Comparison of ENCODE assay signal across 9 mouse cellular contexts in genomic region chr10:66928211-66928990, GRCm38 (mm10).
DNase-seq lines count a peak whose midpoint lies in the region; ATAC-seq and TF ChIP-seq lines count a peak whose summit lies in the region.
"Had no signal": no experiment of that assay in that cellular context is flagged by ENCODE, and none has a peak within 500 bp of the region (broad histone marks: within the 10 kb centered on the region; RNA-seq: fewer than 3 reads in every experiment).

No protein-coding gene starts in this region.

- no peak overlapping the region for H3K4me2 ChIP-seq in limb, embryonic 14.5 days (replicated peaks; ENCODE audit: low read depth, low read length, severe bottlenecking)
- no peak overlapping the region for H3K4me2 ChIP-seq in liver, embryonic 13.5 days
- no peak overlapping the region for H3K4me2 ChIP-seq in stomach, embryonic 14.5 days (replicated peaks; ENCODE audit: low read depth, low read length)

- no peak for TF ChIP-seq CTCF in brain, embryonic 14.5 days (IDR thresholded peaks at IDR 0.05; ENCODE audit: borderline replicate concordance, extremely low read depth, insufficient read depth, insufficient read length)

- no peak overlapping the region for H3K27ac ChIP-seq in limb, embryonic 14.5 days (replicated peaks; ENCODE audit: low read depth, low read length)
- no peak overlapping the region for H3K27ac ChIP-seq in limb, embryonic 10.5 days
- no peak overlapping the region; the same call in 1 of the 2 replicates for H3K27ac ChIP-seq in liver, embryonic 13.5 days
- H3K27ac ChIP-seq in stomach, embryonic 14.5 days (ENCODE audit: low read length), result no peak overlapping the region
- H3K27ac ChIP-seq: heart, adult 2 months had no signal

- no peak overlapping the region for H3K4me3 ChIP-seq in limb, embryonic 14.5 days (replicated peaks; ENCODE audit: low read length)
- no peak overlapping the region for H3K4me3 ChIP-seq in limb, embryonic 10.5 days
- no peak overlapping the region for H3K4me3 ChIP-seq in liver, embryonic 13.5 days (replicated peaks)
- H3K4me3 ChIP-seq in stomach, embryonic 14.5 days (ENCODE audit: low read depth, low read length), result no peak overlapping the region
- H3K4me3 ChIP-seq: heart, adult 2 months had no signal

- H3K27me3 ChIP-seq in limb, embryonic 14.5 days (ENCODE audit: control insufficient read depth, insufficient read depth, low read length), result no peaks in the 10 kb centered on the region
- no peaks in the 10 kb centered on the region for H3K27me3 ChIP-seq in limb, embryonic 10.5 days (ENCODE audit: low read depth, poor library complexity, severe bottlenecking)
- no peaks in the 10 kb centered on the region for H3K27me3 ChIP-seq in liver, embryonic 13.5 days
- no peaks in the 10 kb centered on the region for H3K27me3 ChIP-seq in stomach, embryonic 14.5 days (ENCODE audit: control insufficient read depth, insufficient read depth, low read length)

- no peaks in the 10 kb centered on the region for H3K9me3 ChIP-seq in limb, embryonic 14.5 days (ENCODE audit: control insufficient read depth, low read length)
- no peaks in the 10 kb centered on the region for H3K9me3 ChIP-seq in limb, embryonic 10.5 days (replicated peaks)
- no peaks in the 10 kb centered on the region for H3K9me3 ChIP-seq in liver, embryonic 13.5 days (replicated peaks)
- no peaks in the 10 kb centered on the region for H3K9me3 ChIP-seq in stomach, embryonic 14.5 days (ENCODE audit: control insufficient read depth, low read depth, low read length)

- no peaks in the 10 kb centered on the region for H3K36me3 ChIP-seq in limb, embryonic 14.5 days (ENCODE audit: control insufficient read depth, insufficient read depth, low read length)
- no peaks in the 10 kb centered on the region for H3K36me3 ChIP-seq in limb, embryonic 10.5 days
- no peaks in the 10 kb centered on the region for H3K36me3 ChIP-seq in liver, embryonic 13.5 days
- no peaks in the 10 kb centered on the region for H3K36me3 ChIP-seq in stomach, embryonic 14.5 days (ENCODE audit: control insufficient read depth, insufficient read depth, low read length)

- no peak for DNase-seq in limb, embryonic 14.5 days (ENCODE audit: low spot score)
- DNase-seq in limb, embryonic 10.5 days (ENCODE audit: low spot score), result no peak
- DNase-seq in brain, embryonic 14.5 days (ENCODE audit: low read depth), result peak; percentile 39
- DNase-seq in liver, embryonic 13.5 days, result no peak
- DNase-seq in thymus, postnatal 4 days, result no peak
- DNase-seq in cerebellum, adult 9-10 months, result no peak
- no peak for DNase-seq in cerebellum, adult 8-10 months

- WGBS in limb, embryonic 14.5 days, result 51% methylated on average over 6 of the region's 6 CpGs
- WGBS in limb, embryonic 10.5 days, result 79% methylated on average over 6 of the region's 6 CpGs
- 45% methylated on average over 6 of the region's 6 CpGs for WGBS in liver, embryonic 13.5 days (ENCODE audit: insufficient replicate concordance)
- WGBS in stomach, embryonic 14.5 days, result 51% methylated on average over 6 of the region's 6 CpGs

- peaks cover 5% of the 10 kb centered on the region; the same call in 1 of the 2 replicates for H3K4me1 ChIP-seq in limb, embryonic 14.5 days (ENCODE audit: control insufficient read depth, insufficient read depth, low read length)
- H3K4me1 ChIP-seq in limb, embryonic 10.5 days, result peaks cover 10% of the 10 kb centered on the region
- H3K4me1 ChIP-seq in liver, embryonic 13.5 days (replicated peaks), result peaks cover 9% of the 10 kb centered on the region
- H3K4me1 ChIP-seq in stomach, embryonic 14.5 days (ENCODE audit: control insufficient read depth, insufficient read depth, low read length), result no peaks in the 10 kb centered on the region

- H3K9ac ChIP-seq in limb, embryonic 14.5 days (ENCODE audit: low read depth, low read length, severe bottlenecking), result no peak overlapping the region
- no peak overlapping the region for H3K9ac ChIP-seq in liver, embryonic 13.5 days
- H3K9ac ChIP-seq in stomach, embryonic 14.5 days (replicated peaks; ENCODE audit: low read depth, low read length), result no peak overlapping the region

- TF ChIP-seq POLR2A in limb, embryonic 14.5 days (IDR thresholded peaks at IDR 0.05; ENCODE audit: borderline replicate concordance, extremely low read depth, insufficient read depth, insufficient read length), result no peak
- no peak for TF ChIP-seq POLR2A in brain, embryonic 14.5 days (IDR thresholded peaks at IDR 0.05; ENCODE audit: borderline replicate concordance, extremely low read depth, insufficient read depth, insufficient read length, poor library complexity, severe bottlenecking)

- ATAC-seq in limb, embryonic 14.5 days (ENCODE audit: low FRiP score, low read depth), result 0 out of 2 replicates have a peak, but pooled peaks have one; percentile 37
- ATAC-seq in liver, embryonic 13.5 days (ENCODE audit: low read depth), result peak; percentile 78
- peak; percentile 55; the same call in 1 of the 2 replicates for ATAC-seq in stomach, embryonic 14.5 days (ENCODE audit: insufficient number of reproducible peaks, insufficient read depth, low FRiP score, low read depth)
